Mouse (Mus musculus): ENCODE measurements at regions not wholly inside any gene's neighbourhood (a gene's known extent, or its start where the extent isn't known, plus 50 kb on each side); places are given as distances from the start of the nearest gene placed in this dataset.

GRCm38 (mm10) chr17:83276000-83276891 lies 61.2 kb downstream of the Pkdcc start:
- DNase-seq, result peak; percentile 88 to 90
- intact Hi-C loops (cut with DNase I), result loop anchor here (2.0 to 10.0 kb wide), 4 partner anchors 47 to 459 kb away; partner anchors contain the start of gene Eml4

GRCm38 (mm10) chr17:83277117-83277947 lies 62.2 kb downstream of the Pkdcc start:
- intact Hi-C loops (cut with DNase I), result loop anchor here (2.0 to 10.0 kb wide), 4 partner anchors 45 to 457 kb away; partner anchors contain the start of gene Eml4
- DNase-seq, result peak; percentile 75 to 81

DNA sequence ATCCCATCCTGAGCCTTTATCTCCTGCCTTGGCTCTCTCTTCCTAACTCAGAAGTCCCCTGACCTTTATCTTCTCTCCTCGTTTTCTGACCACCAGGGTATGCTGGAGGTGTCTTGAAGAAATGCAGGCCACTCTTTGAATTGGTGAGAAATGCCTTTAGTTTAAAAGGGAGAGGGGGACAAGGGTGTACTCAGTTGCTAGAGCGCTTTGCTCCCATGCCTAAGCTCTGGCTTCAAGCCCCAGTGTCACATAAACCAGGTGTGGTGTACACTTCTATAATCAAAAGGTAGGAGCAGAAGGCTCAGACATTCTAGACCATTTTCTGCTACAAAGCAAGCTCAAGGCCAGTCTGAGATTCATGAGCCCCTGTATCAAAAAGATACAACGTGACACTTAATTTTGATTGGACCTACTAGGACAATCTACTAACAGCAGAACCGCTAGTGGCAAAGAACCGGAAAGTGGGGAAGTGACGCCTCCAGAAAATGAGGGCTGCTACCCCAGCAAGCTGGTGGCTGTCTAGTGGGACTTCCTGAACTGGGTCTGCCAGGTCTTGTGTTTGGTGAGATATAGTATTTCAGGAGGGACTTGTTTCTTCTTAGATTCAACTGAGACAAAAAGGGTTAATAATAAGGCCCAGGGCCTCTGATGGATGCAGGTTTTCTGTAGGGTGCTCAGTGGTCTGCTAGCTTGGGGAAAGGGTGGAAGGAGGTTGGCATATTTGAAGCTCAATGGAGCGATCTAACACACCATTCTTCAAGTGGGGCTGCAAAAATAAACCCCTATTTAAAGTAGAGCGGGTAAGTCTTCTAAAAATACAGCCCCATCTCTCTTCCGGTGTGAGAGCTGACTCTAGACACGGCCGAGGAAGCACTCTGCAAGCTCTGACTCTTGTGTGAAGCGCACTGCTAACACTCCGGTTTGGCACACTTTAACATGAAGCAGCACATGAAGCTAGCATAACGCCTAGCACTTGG lies 63.1 kb downstream of the Pkdcc start:
- intact Hi-C loops (cut with DNase I), result loop anchor here (2.0 to 10.0 kb wide), 4 partner anchors 45 to 457 kb away; partner anchors contain the start of gene Eml4
- no peak for DNase-seq

DNA sequence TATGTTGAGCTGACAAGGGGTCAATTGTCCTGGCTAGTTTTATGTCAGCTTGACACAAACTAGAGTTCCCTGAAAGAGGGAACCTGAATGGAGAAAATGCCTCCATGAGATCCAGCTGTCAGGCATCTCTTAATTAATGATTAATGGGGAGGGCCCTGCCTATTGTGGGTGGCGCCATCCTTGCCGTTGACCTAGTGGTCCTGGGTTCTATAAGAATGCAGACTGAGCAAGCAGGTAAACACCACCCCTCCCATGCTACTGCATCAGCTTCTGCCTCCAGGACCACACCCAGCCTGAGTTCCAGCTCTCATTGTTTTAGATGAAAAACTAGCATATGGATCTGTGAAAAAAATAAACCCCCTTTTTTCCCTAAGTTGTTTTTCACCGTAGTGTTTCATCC lies 67.4 kb upstream of the Eml4 start:
- intact Hi-C loops (cut with DNase I), result no loop called here
- no peak for DNase-seq

DNA sequence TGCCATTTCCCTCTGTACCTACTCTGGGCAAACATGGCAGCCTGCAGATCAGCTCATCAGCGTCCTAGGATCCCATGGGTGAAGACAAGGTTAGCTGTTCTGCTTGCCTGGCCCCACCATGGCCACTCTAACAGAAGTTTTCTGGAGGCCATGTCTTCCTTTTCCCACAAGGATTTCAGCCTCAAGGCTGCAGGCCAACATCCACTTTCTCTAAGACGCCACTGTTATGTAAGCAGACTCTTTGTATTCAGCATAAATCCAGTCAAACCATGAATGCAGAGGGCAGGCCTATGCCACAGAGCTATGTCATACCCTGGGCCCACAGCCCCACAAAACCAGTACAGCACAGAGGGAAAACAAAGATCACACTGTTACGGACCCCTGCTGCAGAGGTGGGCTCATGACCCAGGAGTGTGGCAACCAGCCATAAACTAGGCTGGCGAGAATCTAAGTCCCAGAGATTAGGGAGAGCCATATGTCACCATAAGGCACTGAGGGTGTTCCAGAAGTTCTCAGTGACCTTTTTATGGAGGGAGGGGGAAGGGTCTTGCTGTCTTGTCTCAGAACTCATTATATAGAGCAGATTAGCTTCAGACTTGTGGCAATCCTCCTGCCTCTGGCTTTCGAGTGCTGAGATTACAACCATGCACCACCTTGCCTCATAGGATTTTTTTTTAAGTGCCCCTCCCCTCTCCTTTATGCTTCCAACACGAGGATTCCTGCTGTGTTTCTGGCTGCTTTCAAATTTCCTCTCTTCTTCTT lies 63.2 kb upstream of the Eml4 start:
- intact Hi-C loops (cut with DNase I), result no loop called here
- DNase-seq, result no peak

GRCm38 (mm10) chr17:83288143-83288492 lies 62.6 kb upstream of the Eml4 start:
- peak; percentile 71 to 74 for DNase-seq
- intact Hi-C loops (cut with DNase I), result no loop called here

- DNase-seq, result no peak
- intact Hi-C loops (cut with DNase I), result no loop called here
These were observed 55.0 kb upstream of the Eml4 start for GRCm38 (mm10) chr17:83295526-83296238.

- DNase-seq, result no peak
- intact Hi-C loops (cut with DNase I), result no loop called here
These were observed 53.2 kb upstream of the Eml4 start for GRCm38 (mm10) chr17:83297379-83298121.

Data from heart, postnatal 10 days (tissue).